23 mouse cellular contexts compared by ENCODE assay signal in genomic region chr11:52968809-52969208, GRCm38 (mm10).
A peak's percentile ranks its signal among the peaks of the same experiment; 100 is the strongest.
DNase-seq lines count a peak whose midpoint lies in the region; ATAC-seq and TF ChIP-seq lines count a peak whose summit lies in the region.
"Had no signal": no experiment of that assay in that cellular context is flagged by ENCODE, and none has a peak within 500 bp of the region (broad histone marks: within the 10 kb centered on the region; RNA-seq: fewer than 3 reads in every experiment).

No protein-coding gene starts in this region.

- no peak for DNase-seq in frontal cortex, postnatal 25 days (ENCODE audit: low spot score in 2 of 2)
- no peak for DNase-seq in CH12.LX (ENCODE audit: extremely low read depth)
- DNase-seq in limb, embryonic 10.5 days (ENCODE audit: low spot score): no peak
- no peak for DNase-seq in hindbrain, embryonic 11.5 days (ENCODE audit: low spot score)
- DNase-seq: adrenal gland, adult 8-10 months; adrenal gland, postnatal 25 days; cerebellum, adult 11-12 months; cerebellum, adult 8-10 months; cerebellum, postnatal 36 days; gastrocnemius, postnatal 25 days; heart, adult 2 months had no signal

- H3K4me3 ChIP-seq in CH12.LX (replicated peaks in 1 of 3; ENCODE audit: low read depth in 2 of 3, low read length in 2 of 3, poor library complexity in 1 of 3): no peak overlapping the region
- H3K4me3 ChIP-seq in limb, embryonic 10.5 days: no peak overlapping the region
- H3K4me3 ChIP-seq in hindbrain, embryonic 11.5 days (ENCODE audit: low read depth, low read length): no peak overlapping the region
- H3K4me3 ChIP-seq: embryonic facial prominence, embryonic 12.5 days; embryonic facial prominence, embryonic 15.5 days; forebrain, embryonic 13.5 days; heart, adult 2 months; heart, embryonic 10.5 days; hindbrain, embryonic 13.5 days had no signal

- peaks cover 83% of the 10 kb centered on the region for H3K27me3 ChIP-seq in CH12.LX (replicated peaks)
- H3K27me3 ChIP-seq in limb, embryonic 10.5 days (ENCODE audit: low read depth, poor library complexity, severe bottlenecking): no peaks in the 10 kb centered on the region
- H3K27me3 ChIP-seq in hindbrain, embryonic 11.5 days (ENCODE audit: control insufficient read depth, insufficient read depth, low read length): no peaks in the 10 kb centered on the region
- H3K27me3 ChIP-seq: embryonic facial prominence, embryonic 12.5 days; embryonic facial prominence, embryonic 15.5 days; forebrain, embryonic 13.5 days; hindbrain, embryonic 13.5 days had no signal

- TF ChIP-seq RAD21 in CH12.LX (IDR thresholded peaks at IDR 0.05; ENCODE audit: low read depth, low read length): no peak

- no peak overlapping the region for H3K9ac ChIP-seq in CH12.LX (ENCODE audit: insufficient read depth, low read depth)
- H3K9ac ChIP-seq in hindbrain, embryonic 11.5 days (ENCODE audit: low read depth, low read length): no peak overlapping the region
- H3K9ac ChIP-seq: embryonic facial prominence, embryonic 12.5 days; embryonic facial prominence, embryonic 15.5 days; forebrain, embryonic 13.5 days; hindbrain, embryonic 13.5 days had no signal

- in situ Hi-C loops in CH12.LX (cut with MboI; ENCODE audit: low pct_ligation_motif_present, low pct_unique_long_range_greater_than_20kb, low sequenced_read_pairs): no loop called here

- H3K36me3 ChIP-seq in CH12.LX (replicated peaks in 1 of 2; ENCODE audit: control insufficient read depth in 1 of 2, insufficient read depth in 1 of 2, low read length in 1 of 2): no peaks in the 10 kb centered on the region
- H3K36me3 ChIP-seq in limb, embryonic 10.5 days: no peaks in the 10 kb centered on the region
- no peaks in the 10 kb centered on the region for H3K36me3 ChIP-seq in hindbrain, embryonic 11.5 days (ENCODE audit: control insufficient read depth, insufficient read depth, low read length)
- H3K36me3 ChIP-seq: embryonic facial prominence, embryonic 12.5 days; embryonic facial prominence, embryonic 15.5 days; heart, embryonic 10.5 days; hindbrain, embryonic 13.5 days had no signal

- no peaks in the 10 kb centered on the region for H3K9me3 ChIP-seq in CH12.LX (replicated peaks; ENCODE audit: low read length)
- no peaks in the 10 kb centered on the region for H3K9me3 ChIP-seq in limb, embryonic 10.5 days (replicated peaks)
- no peaks in the 10 kb centered on the region for H3K9me3 ChIP-seq in hindbrain, embryonic 11.5 days (ENCODE audit: control insufficient read depth, low read length)
- H3K9me3 ChIP-seq: embryonic facial prominence, embryonic 12.5 days; embryonic facial prominence, embryonic 15.5 days; forebrain, embryonic 13.5 days; heart, embryonic 10.5 days; hindbrain, embryonic 13.5 days had no signal

- TF ChIP-seq POLR2A in CH12.LX (IDR thresholded peaks at IDR 0.05; ENCODE audit: low read depth, low read length): no peak

- dilution Hi-C loops in CH12.LX (cut with MboI; ENCODE audit: extremely low pct_ligation_motif_present, extremely low pct_unique_long_range_greater_than_20kb, low sequenced_read_pairs): no loop called here

- no peak overlapping the region for H3K27ac ChIP-seq in CH12.LX (ENCODE audit: insufficient read depth, low read depth)
- peak overlapping the region; percentile 31; the same call in 1 of the 2 replicates for H3K27ac ChIP-seq in limb, embryonic 10.5 days
- H3K27ac ChIP-seq in hindbrain, embryonic 11.5 days (ENCODE audit: low read depth, low read length): no peak overlapping the region
- H3K27ac ChIP-seq: embryonic facial prominence, embryonic 12.5 days; embryonic facial prominence, embryonic 15.5 days; forebrain, embryonic 13.5 days; heart, adult 2 months; heart, embryonic 10.5 days; hindbrain, embryonic 13.5 days had no signal

- 70% methylated on average over 9 of the region's 9 CpGs for WGBS in limb, embryonic 10.5 days
- WGBS in hindbrain, embryonic 11.5 days: 79% methylated on average over 9 of the region's 9 CpGs

- ATAC-seq in frontal cortex, adult (ENCODE audit: low TSS enrichment): peak; percentile 59
- ATAC-seq in hindbrain, embryonic 11.5 days (ENCODE audit: low FRiP score): no peak
- no peak for ATAC-seq in inflammation-experienced regulatory T-cells, adult 6 months
- ATAC-seq: activated CD4-positive, CD25-positive, alpha-beta regulatory T cell, adult 4 months; CD4-positive, CD25-positive, alpha-beta regulatory T cell, adult 4 months; forebrain, embryonic 13.5 days; forebrain, embryonic 16.5 days; hindbrain, embryonic 16.5 days; intestine, embryonic 16.5 days had no signal

- TF ChIP-seq EP300 in CH12.LX (IDR thresholded peaks at IDR 0.05; ENCODE audit: low read length): no peak

- H3K4me2 ChIP-seq in CH12.LX (ENCODE audit: insufficient read depth, low read depth, poor library complexity, severe bottlenecking): peak overlapping the region; percentile 1; the same call in 1 of the 2 replicates
- H3K4me2 ChIP-seq in hindbrain, embryonic 11.5 days (replicated peaks; ENCODE audit: low read depth, low read length): no peak overlapping the region
- H3K4me2 ChIP-seq: embryonic facial prominence, embryonic 12.5 days; embryonic facial prominence, embryonic 15.5 days; forebrain, embryonic 13.5 days; hindbrain, embryonic 13.5 days had no signal

- H3K4me1 ChIP-seq in CH12.LX (ENCODE audit: control insufficient read depth in 1 of 2, insufficient read depth in 2 of 2): no peaks in the 10 kb centered on the region
- peaks cover 7% of the 10 kb centered on the region; the same call in 1 of the 2 replicates for H3K4me1 ChIP-seq in limb, embryonic 10.5 days
- H3K4me1 ChIP-seq in hindbrain, embryonic 11.5 days (replicated peaks; ENCODE audit: control insufficient read depth, insufficient read depth, low read length): no peaks in the 10 kb centered on the region
- H3K4me1 ChIP-seq: embryonic facial prominence, embryonic 15.5 days; forebrain, embryonic 13.5 days; hindbrain, embryonic 13.5 days had no signal

- no peaks in the 10 kb centered on the region for H3K79me2 ChIP-seq in CH12.LX (replicated peaks; ENCODE audit: control insufficient read depth, extremely low read depth, insufficient read depth, poor library complexity, severe bottlenecking)

- no peak for TF ChIP-seq CTCF in CH12.LX (conservative IDR thresholded peaks at IDR 0.05 in 1 of 2, IDR thresholded peaks at IDR 0.05 in 1 of 2; ENCODE audit: low read depth in 2 of 2, low read length in 2 of 2)

TF ChIP-seq in CH12.LX, 34 proteins besides CTCF, POLR2A, EP300 and RAD21:
- TF ChIP-seq CHD2 (IDR thresholded peaks at IDR 0.05; ENCODE audit: low read length): no peak
- TF ChIP-seq NRF1 (IDR thresholded peaks at IDR 0.05; ENCODE audit: low read depth, low read length): no peak
- TF ChIP-seq RCOR1 (conservative IDR thresholded peaks at IDR 0.05; ENCODE audit: low read depth, low read length): no peak
- TF ChIP-seq POLR2AphosphoS2 (IDR thresholded peaks at IDR 0.05; ENCODE audit: low read depth, low read length): no peak
- TF ChIP-seq KAT2A (IDR thresholded peaks at IDR 0.05; ENCODE audit: insufficient replicate concordance, low read length): no peak
- no peak for TF ChIP-seq GABPA (IDR thresholded peaks at IDR 0.05; ENCODE audit: insufficient replicate concordance, low read depth, low read length)
- TF ChIP-seq ZNF384 (IDR thresholded peaks at IDR 0.05; ENCODE audit: low read depth, low read length): no peak
- no peak for TF ChIP-seq ELF1 (IDR thresholded peaks at IDR 0.05; ENCODE audit: low read depth, low read length)
- TF ChIP-seq MYC (IDR thresholded peaks at IDR 0.05; ENCODE audit: low read depth, low read length): no peak
- no peak for TF ChIP-seq ZMIZ1 (IDR thresholded peaks at IDR 0.05; ENCODE audit: low read depth, low read length)
- no peak for TF ChIP-seq UBTF (IDR thresholded peaks at IDR 0.05; ENCODE audit: low read depth, low read length)
- no peak for TF ChIP-seq NELFE (IDR thresholded peaks at IDR 0.05; ENCODE audit: low read depth, low read length)
- TF ChIP-seq USF2 (conservative IDR thresholded peaks at IDR 0.05; ENCODE audit: low read depth, low read length): no peak
- no peak for TF ChIP-seq BHLHE40 (IDR thresholded peaks at IDR 0.05; ENCODE audit: low read depth, low read length)
- no peak for TF ChIP-seq MAZ (IDR thresholded peaks at IDR 0.05; ENCODE audit: low read depth, low read length)
- TF ChIP-seq CHD1 (IDR thresholded peaks at IDR 0.05; ENCODE audit: low read depth, low read length): no peak
- no peak for TF ChIP-seq MXI1 (IDR thresholded peaks at IDR 0.05; ENCODE audit: low read depth, low read length)
- no peak for TF ChIP-seq HCFC1 (IDR thresholded peaks at IDR 0.05; ENCODE audit: low read depth, low read length)
